Mouse (Mus musculus) limb, embryonic 14.5 days (tissue): ENCODE data around the gene Trim9. TPM values are rescaled to one million over a fixed set of nuclear protein-coding genes. Genes with fewer than 3 reads are reported as not detected.

ENCODE experiments used
- ATAC-seq: fragments of 200-750 bp; cut with Nextera tagmentation; 2 replicates; pipeline ENCODE4 v1.8.0; 2017; ENCODE audit warnings: low read depth, moderate number of reproducible peaks, moderate TSS enrichment; ENCODE audit not compliant: low FRiP score
- DNase-seq: peaks from one replicate; pipeline ENCODE4 v3.0.0-alpha.2; 2015; ENCODE audit warnings: low spot score
- H3K27ac ChIP-seq: fragments of 300-500 bp; sonication (generic); replicated peaks from 2 replicates; pipeline ENCODE4 v1.5.1; 2014; ENCODE audit warnings: low read depth, mild to moderate bottlenecking, low read length, moderate library complexity, mixed read lengths
- H3K27me3 ChIP-seq: fragments of 300-500 bp; sonication (generic); 2 replicates; pipeline ENCODE4 v1.6.1; 2014; ENCODE audit warnings: low read length, mixed read lengths; ENCODE audit not compliant: control insufficient read depth, insufficient read depth
- H3K36me3 ChIP-seq: fragments of 300-500 bp; sonication (generic); 2 replicates; pipeline ENCODE4 v1.6.1; 2014; ENCODE audit warnings: mild to moderate bottlenecking, low read length, moderate library complexity, mixed read lengths; ENCODE audit not compliant: control insufficient read depth, insufficient read depth
- H3K4me1 ChIP-seq: fragments of 300-500 bp; sonication (generic); 2 replicates; pipeline ENCODE4 v1.6.1; 2014; ENCODE audit warnings: antibody characterized with exemption, low read length, mixed read lengths; ENCODE audit not compliant: control insufficient read depth, insufficient read depth
- H3K4me2 ChIP-seq: fragments of 300-500 bp; sonication (generic); replicated peaks from 2 replicates; pipeline ENCODE4 v1.6.1; 2014; ENCODE audit warnings: low read depth, mild to moderate bottlenecking, low read length, moderate library complexity; ENCODE audit not compliant: severe bottlenecking
- H3K4me3 ChIP-seq: fragments of 300-500 bp; sonication (generic); replicated peaks from 2 replicates; pipeline ENCODE4 v1.5.1; 2014; ENCODE audit warnings: low read length
- H3K9ac ChIP-seq: fragments of 300-500 bp; sonication (generic); 2 replicates; pipeline ENCODE4 v1.6.1; 2014; ENCODE audit warnings: mild to moderate bottlenecking, low read depth, low read length, moderate library complexity; ENCODE audit not compliant: severe bottlenecking
- H3K9me3 ChIP-seq: fragments of 300-500 bp; sonication (generic); 2 replicates; pipeline ENCODE4 v1.6.1; 2016; ENCODE audit warnings: low read length; ENCODE audit not compliant: control insufficient read depth
- POLR2A ChIP-seq: fragments of 200-500 bp; IDR thresholded peaks from 2 replicates; pipeline ENCODE4 v1.8.0; 2012; ENCODE audit warnings: inconsistent platforms, mild to moderate bottlenecking, moderate library complexity, borderline replicate concordance; ENCODE audit not compliant: insufficient read depth, insufficient read length; ENCODE audit errors: extremely low read depth
- WGBS: fragments of 180-500 bp; shearing (Covaris S2); extraction: QIAGEN DNeasy Blood & Tissue Kit; methylation state at CpG from one replicate; pipeline ENCODE4 v1.1.7; 2014; 5-methylcytosine and 5-hydroxymethylcytosine counted together
- polyA plus RNA-seq, 2 experiments: library from polyadenylated mRNA; depleted of rRNA in 1 of 2; stranded (reverse) in 1 of 2; unstranded in 1 of 2; fragments of >200 nt; fragmentation: Nextera tagmentation in 1 of 2; extraction: Ambion mirVana in 1 of 2; gene quantifications; 2 replicates each; pipeline versions ENCODE4 v1.2.1 to v1.2.3; 2012 to 2014

Trim9 gene
- polyA plus RNA-seq (2012; rRNA removed): 1.0 TPM in 2 replicates
- 0.66 and 0.95 TPM in 2 replicates for polyA plus RNA-seq (2014; fragmentation: Nextera tagmentation; extraction: Ambion mirVana)

DNA sequence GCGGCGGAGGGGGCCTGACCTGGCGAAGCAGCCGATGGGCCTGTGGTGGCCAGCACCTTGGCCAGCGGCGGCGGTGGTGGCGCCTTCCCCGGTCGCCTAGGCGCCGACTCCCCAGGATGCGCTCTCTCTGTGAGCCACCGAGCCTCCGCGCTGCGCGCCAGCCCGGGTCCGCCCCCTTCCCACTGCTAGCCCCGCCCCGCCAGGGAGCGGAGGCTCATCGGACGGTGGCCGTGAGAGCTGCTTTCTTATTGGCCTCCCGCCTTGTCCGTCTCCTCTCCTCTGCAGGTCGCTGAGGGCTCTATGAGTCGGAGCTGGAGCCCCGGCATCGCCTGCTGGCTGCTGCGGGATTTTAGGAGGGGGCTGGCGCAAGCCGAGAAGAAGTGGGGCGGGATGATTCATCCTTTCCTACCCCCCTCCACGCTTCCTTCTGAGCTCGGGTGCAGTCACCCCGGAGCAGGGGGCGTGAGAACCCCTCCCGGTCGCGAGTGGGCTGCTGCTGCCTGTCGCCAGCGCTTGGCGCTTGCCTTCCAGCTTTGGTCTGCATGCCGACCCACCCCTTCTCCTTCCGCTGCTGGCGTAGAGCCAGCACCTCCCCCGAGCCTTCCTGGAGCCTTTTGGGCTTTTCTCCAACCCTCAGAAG lies at the start of gene Trim9:
TSS of gene Trim9 (minus strand) at position 413 of the 640 bp plus-strand sequence.
- H3K9me3 ChIP-seq: no peaks in the 10 kb centered on the region
- peak within 1 kb of the TSS; percentile 60 for H3K4me3 ChIP-seq
- peak within 1 kb of the TSS; percentile 49 for H3K9ac ChIP-seq
- H3K36me3 ChIP-seq: no peaks in the 10 kb centered on the region
- TF ChIP-seq POLR2A: peak; percentile 55; the same call in 1 of the 2 replicates
- H3K27ac ChIP-seq: no peak within 1 kb of the TSS
- DNase-seq (peak; percentile 94), ATAC-seq (peak; percentile 100)
- peak within 1 kb of the TSS; percentile 96 for H3K4me2 ChIP-seq
- H3K4me1 ChIP-seq: peaks cover 8% of the 10 kb centered on the region
- H3K27me3 ChIP-seq: peaks cover 37% of the 10 kb centered on the region
- under 1% methylated on average over 48 of the region's 50 CpGs for WGBS

DNA sequence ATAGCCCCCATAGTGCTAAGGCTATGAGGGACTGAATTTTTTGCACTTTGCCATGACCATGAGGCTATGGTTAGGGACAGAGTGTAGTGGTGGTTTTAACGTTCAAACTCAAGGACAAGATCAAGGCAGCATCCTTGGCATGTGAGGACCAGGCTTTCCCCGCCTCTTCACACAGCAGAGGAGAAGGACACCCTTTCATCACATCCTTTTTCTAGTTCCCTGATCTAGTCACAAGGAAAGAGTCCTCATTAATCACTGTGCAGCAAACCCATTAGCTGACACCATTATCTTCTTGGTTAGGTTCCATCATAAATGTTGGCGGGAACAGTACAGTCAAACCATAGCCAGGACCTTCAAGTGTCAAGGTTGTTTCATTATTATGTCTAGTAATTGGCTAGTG lies 47.6 kb upstream of the Trim9 start:
- Histone ChIP-seq H3K4me2 (no peak overlapping the region), H3K9me3 (no peaks in the 10 kb centered on the region), H3K36me3 (no peaks in the 10 kb centered on the region), H3K27me3 (no peaks in the 10 kb centered on the region), H3K4me1 (no peaks in the 10 kb centered on the region), H3K27ac (no peak overlapping the region), H3K9ac (no peak overlapping the region), H3K4me3 (no peak overlapping the region)
- WGBS: 90% methylated on average over 3 of the region's 3 CpGs
- ATAC-seq: no peak
- no peak for DNase-seq
- no peak for TF ChIP-seq POLR2A

DNA sequence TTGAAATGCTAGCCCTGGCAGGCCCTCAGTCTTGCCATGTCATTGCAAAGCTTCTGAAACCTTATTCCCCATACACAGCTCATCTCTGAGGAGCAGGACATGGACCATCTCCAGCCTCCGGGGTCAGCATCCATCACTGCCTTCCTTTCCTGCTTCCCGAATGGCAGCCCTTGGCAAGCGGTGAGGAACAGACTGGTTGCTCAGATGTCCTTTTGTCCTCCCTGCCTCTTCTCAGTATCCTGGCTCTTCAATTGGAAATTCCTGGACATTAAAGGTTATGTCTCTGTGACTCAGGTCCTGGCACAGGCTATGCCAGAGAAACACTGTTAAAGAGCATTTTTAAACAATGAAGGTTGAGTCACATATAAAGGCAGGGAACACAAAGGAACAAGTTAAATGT lies 43.8 kb upstream of the Trim9 start:
- H3K9me3 ChIP-seq: no peaks in the 10 kb centered on the region
- ATAC-seq (no peak), DNase-seq (no peak)
- TF ChIP-seq POLR2A: no peak
- no peaks in the 10 kb centered on the region for H3K4me1 ChIP-seq
- H3K4me3 ChIP-seq: no peak overlapping the region
- H3K36me3 ChIP-seq: no peaks in the 10 kb centered on the region
- WGBS: 86% methylated on average over 3 of the region's 3 CpGs
- H3K27ac ChIP-seq: no peak overlapping the region
- H3K4me2 ChIP-seq: no peak overlapping the region
- no peak overlapping the region for H3K9ac ChIP-seq
- H3K27me3 ChIP-seq: no peaks in the 10 kb centered on the region

DNA sequence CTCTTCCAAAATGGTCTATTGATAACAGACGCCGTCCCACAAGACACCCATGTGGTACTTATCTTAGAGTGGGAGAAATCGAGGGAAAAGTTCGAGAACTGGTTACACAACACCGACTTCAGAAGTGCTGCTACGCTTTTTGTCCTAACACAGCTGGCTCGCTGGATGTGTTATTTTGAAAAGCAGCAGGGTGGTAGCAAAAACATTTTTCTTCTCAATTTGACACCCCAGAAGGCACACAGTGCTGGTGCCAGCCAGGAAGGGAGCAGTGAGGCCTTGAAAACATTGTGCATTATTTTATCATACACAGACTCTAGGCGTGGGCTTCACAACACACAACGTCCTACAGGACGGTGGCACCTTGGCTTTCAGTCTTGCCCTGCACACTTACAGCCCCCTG lies 27.6 kb upstream of the Trim9 start:
- Histone ChIP-seq H3K27ac (no peak overlapping the region), H3K4me2 (no peak overlapping the region), H3K9me3 (no peaks in the 10 kb centered on the region), H3K36me3 (no peaks in the 10 kb centered on the region), H3K4me1 (no peaks in the 10 kb centered on the region), H3K9ac (no peak overlapping the region), H3K27me3 (no peaks in the 10 kb centered on the region), H3K4me3 (no peak overlapping the region)
- WGBS: 84% methylated on average over 10 of the region's 10 CpGs
- DNase-seq: no peak
- no peak for TF ChIP-seq POLR2A
- ATAC-seq: no peak

DNA sequence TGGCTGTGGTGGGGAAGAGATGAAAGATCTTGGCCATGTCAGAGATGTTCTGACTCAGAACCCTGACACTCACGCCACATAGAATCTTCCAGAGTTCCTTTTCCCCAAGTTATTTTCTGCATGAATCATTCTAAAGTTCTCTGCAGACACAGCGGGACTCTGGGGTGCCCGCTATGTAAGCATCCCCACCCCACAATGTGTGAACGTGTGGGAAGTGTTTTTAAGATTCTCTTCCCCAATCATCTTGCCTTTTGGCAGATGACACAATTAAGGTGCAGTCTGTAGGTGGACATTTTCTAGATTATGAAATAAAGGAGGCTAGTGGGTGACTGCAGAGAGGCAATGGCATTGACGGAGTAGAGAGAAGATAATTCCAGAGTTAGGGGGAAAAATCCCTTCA lies 25.5 kb upstream of the Trim9 start:
- no peak for TF ChIP-seq POLR2A
- no peak overlapping the region for H3K4me3 ChIP-seq
- no peak overlapping the region for H3K27ac ChIP-seq
- WGBS: 91% methylated on average over 5 of the region's 5 CpGs
- ATAC-seq (no peak), DNase-seq (no peak)
- no peak overlapping the region for H3K9ac ChIP-seq
- no peaks in the 10 kb centered on the region for H3K27me3 ChIP-seq
- H3K4me2 ChIP-seq: no peak overlapping the region
- H3K36me3 ChIP-seq: no peaks in the 10 kb centered on the region
- H3K4me1 ChIP-seq: no peaks in the 10 kb centered on the region
- no peaks in the 10 kb centered on the region for H3K9me3 ChIP-seq

DNA sequence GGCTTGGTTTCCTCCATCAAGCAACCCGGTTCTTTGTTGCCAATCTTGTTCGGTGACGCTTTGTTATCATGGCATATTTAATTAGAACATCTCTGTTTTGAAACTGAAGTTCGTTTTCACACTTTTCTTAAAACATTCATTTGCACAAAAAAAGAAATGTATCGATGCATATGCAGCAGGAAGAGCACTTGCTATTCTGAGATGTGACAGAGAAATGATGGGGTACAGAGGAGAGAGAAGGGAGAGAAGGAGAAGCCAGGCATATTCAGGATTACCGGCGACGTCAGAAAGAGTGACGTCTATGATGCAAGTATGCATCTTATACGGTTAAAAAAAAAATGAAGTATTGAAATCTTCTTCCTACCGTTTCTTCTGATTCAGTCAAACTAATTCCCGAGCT lies 21.9 kb upstream of the Trim9 start:
- no peaks in the 10 kb centered on the region for H3K4me1 ChIP-seq
- TF ChIP-seq POLR2A: no peak
- no peak overlapping the region for H3K27ac ChIP-seq
- H3K4me2 ChIP-seq: no peak overlapping the region
- WGBS: 87% methylated on average over 12 of the region's 12 CpGs
- H3K4me3 ChIP-seq: no peak overlapping the region
- no peaks in the 10 kb centered on the region for H3K27me3 ChIP-seq
- H3K9me3 ChIP-seq: no peaks in the 10 kb centered on the region
- no peak for ATAC-seq
- H3K36me3 ChIP-seq: no peaks in the 10 kb centered on the region
- no peak overlapping the region for H3K9ac ChIP-seq
- DNase-seq: no peak
